Mouse (Mus musculus) layer of hippocampus, adult 2 months (tissue): ENCODE results near the gene Ndrg3. TPM values are rescaled to one million over a fixed set of nuclear protein-coding genes. Genes with fewer than 3 reads are reported as not detected.

Source experiments
- DNase-seq, 2 experiments: peaks; one replicate each; pipeline ENCODE4 v3.0.0; 2022; ENCODE audit warnings: low spot score in 2 of 2
- H3K27ac ChIP-seq: fragments of 200-600 bp; 2 replicates; pipeline ENCODE4 v1.8.1; 2022
- H3K4me3 ChIP-seq: fragments of 200-600 bp; 2 replicates; pipeline ENCODE4 v1.8.1; 2022; ENCODE audit warnings: mild to moderate bottlenecking
- CTCF ChIP-seq: fragments of 200-600 bp; conservative IDR thresholded peaks from 2 replicates; pipeline ENCODE4 v1.8.1; 2022; ENCODE audit warnings: antibody characterized with exemption, mild to moderate bottlenecking, moderate library complexity
- total RNA-seq, 2 experiments: library from RNA; stranded (reverse); gene quantifications; 2 replicates each; pipeline ENCODE4 v1.2.3; 2021

Ndrg3 gene
- total RNA-seq, 2 experiments from 2014 or later, result 416 to 430 TPM

DNA sequence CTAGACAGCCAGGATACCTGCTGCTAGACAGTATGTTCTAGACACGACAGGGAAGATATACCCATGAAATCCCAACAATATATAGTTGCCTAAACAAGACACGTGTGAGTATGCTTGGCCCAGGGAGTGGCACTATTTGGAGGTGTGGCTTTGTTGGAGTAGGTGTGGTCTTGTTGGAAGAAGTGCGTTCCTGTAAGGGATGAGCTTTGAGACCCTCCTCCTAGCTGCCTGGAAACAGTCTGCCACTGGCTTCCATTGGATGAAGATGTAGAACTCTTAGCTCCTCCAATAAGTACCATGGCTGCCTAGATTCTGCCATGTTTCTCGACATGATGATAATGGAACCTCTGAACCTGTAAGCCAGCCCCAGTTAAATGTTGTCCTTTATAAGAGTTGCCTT is 10.6 kb downstream of the Ndrg3 start:
- Histone ChIP-seq H3K27ac (no peak overlapping the region), H3K4me3 (no peak overlapping the region)
- no peak for TF ChIP-seq CTCF
- DNase-seq, result no peak

- no peak for TF ChIP-seq CTCF
- H3K4me3 ChIP-seq, result no peak overlapping the region
- DNase-seq, result no peak
- no peak overlapping the region for H3K27ac ChIP-seq
Observed at GRCm38 (mm10) chr2:156980059-156980458, 11.8 kb downstream of the Ndrg3 start.

GRCm38 (mm10) chr2:156976711-156977110 is 15.1 kb downstream of the Ndrg3 start:
- H3K4me3 ChIP-seq, result no peak overlapping the region
- no peak for DNase-seq
- no peak overlapping the region for H3K27ac ChIP-seq
- TF ChIP-seq CTCF, result no peak

GRCm38 (mm10) chr2:156974967-156975366 is 16.9 kb downstream of the Ndrg3 start:
- TF ChIP-seq CTCF, result no peak
- peak overlapping the region; percentile 64; the same call in 1 of the 2 replicates for H3K27ac ChIP-seq
- no peak for DNase-seq
- H3K4me3 ChIP-seq, result no peak overlapping the region

GRCm38 (mm10) chr2:156973316-156974100 is 18.3 kb downstream of the Ndrg3 start:
- TF ChIP-seq CTCF, result peak; percentile 43
- peak overlapping the region; percentile 64 for H3K27ac ChIP-seq
- no peak for DNase-seq

DNA sequence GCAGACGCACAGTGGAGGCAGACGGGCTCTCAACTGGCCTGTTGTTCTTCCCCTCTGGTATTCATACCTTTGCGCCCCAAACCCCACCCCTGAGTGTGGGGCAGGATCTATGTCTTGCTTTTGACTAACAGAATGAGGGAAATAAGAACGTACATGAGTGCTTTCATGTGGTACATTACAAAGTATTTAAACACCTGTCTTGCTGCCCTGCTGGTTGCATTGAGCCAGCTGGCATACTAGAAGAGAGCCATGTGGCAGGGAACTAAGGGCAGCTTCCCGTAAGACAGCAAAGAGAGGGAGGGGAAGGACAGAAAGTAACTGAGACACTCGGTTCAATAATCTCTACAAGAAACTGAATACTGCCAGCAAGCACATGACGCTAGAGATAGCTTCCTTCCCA is 21.6 kb downstream of the Ndrg3 start:
- TF ChIP-seq CTCF, result no peak
- peak overlapping the region; percentile 48; the same call in 1 of the 2 replicates for H3K27ac ChIP-seq
- DNase-seq, result no peak

More at GRCm38 (mm10) chr2:156973316-156974100, 18.3 kb downstream of the Ndrg3 start:
- H3K4me3 ChIP-seq, result no peak overlapping the region

GRCm38 (mm10) chr2:156968501-156968900 is 23.4 kb downstream of the Ndrg3 start:
- Histone ChIP-seq H3K4me3 (no peak overlapping the region), H3K27ac (no peak overlapping the region)
- TF ChIP-seq CTCF, result no peak
- DNase-seq, result no peak

More for the DNA sequence above, 21.6 kb downstream of the Ndrg3 start:
- no peak overlapping the region for H3K4me3 ChIP-seq

DNA sequence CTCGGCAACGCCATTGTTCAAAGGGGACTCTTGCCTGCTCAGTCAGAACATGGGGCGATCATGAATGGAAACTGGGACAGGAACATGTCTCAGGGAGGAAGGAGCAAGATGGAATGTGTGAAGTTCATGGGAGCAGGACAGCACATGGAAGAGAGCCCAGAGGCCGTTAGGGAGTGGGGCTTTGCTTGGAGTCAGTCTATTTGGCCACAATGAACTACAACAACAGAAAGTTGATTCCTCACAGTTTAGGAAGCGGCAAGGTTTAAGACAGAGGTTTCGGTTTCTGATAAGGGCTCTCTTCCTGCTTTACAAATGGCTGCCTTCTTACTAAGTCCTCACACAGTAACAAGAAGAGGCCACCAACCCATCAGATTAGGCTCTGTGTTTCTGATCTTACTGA is 24.5 kb downstream of the Ndrg3 start:
- peak overlapping the region; percentile 5; the same call in 1 of the 2 replicates for H3K27ac ChIP-seq
- no peak overlapping the region for H3K4me3 ChIP-seq
- DNase-seq, result no peak
- TF ChIP-seq CTCF, result no peak

DNA sequence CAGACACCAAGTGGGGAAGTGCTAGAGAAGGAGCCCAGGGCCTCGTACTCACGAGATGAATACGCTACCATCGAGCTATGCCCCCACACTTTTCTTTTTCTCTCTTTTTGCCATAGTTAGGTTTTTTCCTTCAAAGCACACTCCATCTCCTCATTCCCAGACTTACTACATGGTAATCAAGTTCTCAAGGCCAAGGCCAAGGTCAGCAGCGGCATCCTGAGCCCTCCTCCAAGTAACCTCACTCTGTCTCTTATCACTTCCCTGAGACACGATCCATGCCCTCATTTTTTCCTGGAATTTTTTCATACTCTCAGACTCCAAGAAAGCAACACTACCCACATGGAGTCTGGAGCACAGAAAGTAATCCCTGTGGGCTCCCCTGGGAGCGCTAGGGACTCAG is 28.0 kb downstream of the Ndrg3 start:
- no peak for TF ChIP-seq CTCF
- DNase-seq, result no peak
- H3K27ac ChIP-seq, result no peak overlapping the region

GRCm38 (mm10) chr2:156958496-156959252 is 33.2 kb downstream of the Ndrg3 start:
- TF ChIP-seq CTCF, result no peak
- peak overlapping the region; percentile 66 for H3K27ac ChIP-seq

More for the DNA sequence above, 28.0 kb downstream of the Ndrg3 start:
- no peak overlapping the region for H3K4me3 ChIP-seq

GRCm38 (mm10) chr2:156957035-156957434 is 34.8 kb downstream of the Ndrg3 start:
- TF ChIP-seq CTCF, result no peak
- H3K27ac ChIP-seq, result peak overlapping the region; percentile 66
- no peak overlapping the region for H3K4me3 ChIP-seq
- no peak for DNase-seq

More at GRCm38 (mm10) chr2:156958496-156959252, 33.2 kb downstream of the Ndrg3 start:
- DNase-seq, result no peak
- no peak overlapping the region for H3K4me3 ChIP-seq

- TF ChIP-seq CTCF, result no peak
- H3K27ac ChIP-seq, result no peak overlapping the region
- no peak overlapping the region for H3K4me3 ChIP-seq
- DNase-seq, result no peak
Observed at GRCm38 (mm10) chr2:156956306-156956705, 35.5 kb downstream of the Ndrg3 start.

GRCm38 (mm10) chr2:156954463-156954862 is 37.4 kb downstream of the Ndrg3 start:
- no peak overlapping the region for H3K4me3 ChIP-seq
- TF ChIP-seq CTCF, result no peak
- DNase-seq, result no peak
- H3K27ac ChIP-seq, result peak overlapping the region; percentile 43; the same call in 1 of the 2 replicates
